20 mouse cellular contexts compared by ENCODE assay signal in genomic region chr8:125584276-125584675, GRCm38 (mm10). TPM values are rescaled to one million over a fixed set of nuclear protein-coding genes. Genes with fewer than 3 reads are reported as not detected.
DNase-seq lines count a peak whose midpoint lies in the region; ATAC-seq lines count a peak whose summit lies in the region.
"Had no signal": no experiment of that assay in that cellular context is flagged by ENCODE, and none has a peak within 500 bp of the region (broad histone marks: within the 10 kb centered on the region; RNA-seq: fewer than 3 reads in every experiment).

No protein-coding gene starts in this region.

- DNase-seq in heart, postnatal 25 days (ENCODE audit: low spot score), result no peak
- DNase-seq in kidney, postnatal 36 days, result no peak
- peak; percentile 8 for DNase-seq in A20 (ENCODE audit: low read depth, low spot score)
- DNase-seq in gastrocnemius, adult 8-10 months (ENCODE audit: low spot score in 2 of 2), result no peak
- DNase-seq in thymus, postnatal 36 days, result no peak
- DNase-seq: adrenal gland, postnatal 10 days; cerebellum, adult 18-20 months; cerebellum, postnatal 14 days; gastrocnemius, postnatal 10 days; kidney, adult 11 months; left cerebral cortex, postnatal 4 days had no signal

- no peak overlapping the region for H3K9ac ChIP-seq in heart, embryonic 16.5 days (ENCODE audit: low read length)
- H3K9ac ChIP-seq in kidney, embryonic 16.5 days (replicated peaks; ENCODE audit: low read length), result no peak overlapping the region
- H3K9ac ChIP-seq in embryonic facial prominence, embryonic 15.5 days, result no peak overlapping the region
- H3K9ac ChIP-seq: forebrain, embryonic 15.5 days; hindbrain, embryonic 15.5 days; kidney, embryonic 15.5 days; stomach, embryonic 15.5 days had no signal

- no peak overlapping the region for H3K4me3 ChIP-seq in heart, embryonic 16.5 days (ENCODE audit: low read length)
- no peak overlapping the region for H3K4me3 ChIP-seq in kidney, embryonic 16.5 days (ENCODE audit: low read length)
- H3K4me3 ChIP-seq in embryonic facial prominence, embryonic 15.5 days (replicated peaks), result no peak overlapping the region
- H3K4me3 ChIP-seq: forebrain, embryonic 15.5 days; hindbrain, embryonic 15.5 days; kidney, embryonic 15.5 days; left cerebral cortex, adult 2 months; stomach, embryonic 15.5 days had no signal

- H3K4me1 ChIP-seq in heart, embryonic 16.5 days (ENCODE audit: control insufficient read depth, insufficient read depth, low read length), result peaks cover 4% of the 10 kb centered on the region; the same call in 1 of the 2 replicates
- no peaks in the 10 kb centered on the region for H3K4me1 ChIP-seq in kidney, embryonic 16.5 days (ENCODE audit: insufficient read depth, low read length)
- no peaks in the 10 kb centered on the region for H3K4me1 ChIP-seq in embryonic facial prominence, embryonic 15.5 days
- H3K4me1 ChIP-seq: forebrain, embryonic 15.5 days; hindbrain, embryonic 15.5 days; stomach, embryonic 15.5 days had no signal

- no peak overlapping the region for H3K27ac ChIP-seq in heart, embryonic 16.5 days (ENCODE audit: low read length)
- no peak overlapping the region for H3K27ac ChIP-seq in kidney, embryonic 16.5 days (ENCODE audit: low read length)
- no peak overlapping the region for H3K27ac ChIP-seq in embryonic facial prominence, embryonic 15.5 days (replicated peaks)
- H3K27ac ChIP-seq: forebrain, embryonic 15.5 days; hindbrain, embryonic 15.5 days; kidney, embryonic 15.5 days; left cerebral cortex, adult 2 months; stomach, embryonic 15.5 days had no signal

- intact Hi-C loops in heart, postnatal 25 days (cut with DNase I), result no loop called here

- 38% methylated on average over 3 of the region's 3 CpGs for WGBS in heart, embryonic 16.5 days
- WGBS in kidney, embryonic 16.5 days, result 64% methylated on average over 3 of the region's 3 CpGs
- 63% methylated on average over 3 of the region's 3 CpGs for WGBS in embryonic facial prominence, embryonic 15.5 days

- H3K9me3 ChIP-seq in heart, embryonic 16.5 days (replicated peaks; ENCODE audit: control insufficient read depth, low read length), result no peaks in the 10 kb centered on the region
- no peaks in the 10 kb centered on the region for H3K9me3 ChIP-seq in kidney, embryonic 16.5 days (ENCODE audit: low read length)
- H3K9me3 ChIP-seq in embryonic facial prominence, embryonic 15.5 days (replicated peaks), result no peaks in the 10 kb centered on the region
- H3K9me3 ChIP-seq: forebrain, embryonic 15.5 days; hindbrain, embryonic 15.5 days; kidney, embryonic 15.5 days; stomach, embryonic 15.5 days had no signal

- H3K36me3 ChIP-seq in heart, embryonic 16.5 days (ENCODE audit: control insufficient read depth, insufficient read depth), result no peaks in the 10 kb centered on the region
- H3K36me3 ChIP-seq in kidney, embryonic 16.5 days (ENCODE audit: insufficient read depth, low read length), result no peaks in the 10 kb centered on the region
- no peaks in the 10 kb centered on the region for H3K36me3 ChIP-seq in embryonic facial prominence, embryonic 15.5 days
- H3K36me3 ChIP-seq: forebrain, embryonic 15.5 days; hindbrain, embryonic 15.5 days; kidney, embryonic 15.5 days; stomach, embryonic 15.5 days had no signal

- ATAC-seq in heart, embryonic 16.5 days (replicated peaks; ENCODE audit: extremely low read depth, insufficient read depth, low FRiP score), result peak; percentile 41; the same call in 1 of the 2 replicates
- peak; percentile 39; the same call in 1 of the 2 replicates for ATAC-seq in kidney, embryonic 16.5 days (ENCODE audit: low FRiP score, low TSS enrichment)
- ATAC-seq in embryonic facial prominence, embryonic 15.5 days (ENCODE audit: insufficient number of reproducible peaks, low FRiP score, low TSS enrichment, low read depth), result 0 out of 2 replicates have a peak, but pooled peaks have one; percentile 47
- ATAC-seq: forebrain, embryonic 15.5 days had no signal

- no peak overlapping the region for H3K4me2 ChIP-seq in heart, embryonic 16.5 days (ENCODE audit: low read depth, low read length)
- H3K4me2 ChIP-seq in kidney, embryonic 16.5 days (replicated peaks; ENCODE audit: low read depth, low read length), result no peak overlapping the region
- H3K4me2 ChIP-seq in embryonic facial prominence, embryonic 15.5 days (replicated peaks), result no peak overlapping the region
- H3K4me2 ChIP-seq: forebrain, embryonic 15.5 days; hindbrain, embryonic 15.5 days; kidney, embryonic 15.5 days; midbrain, embryonic 11.5 days; stomach, embryonic 15.5 days had no signal

- H3K27me3 ChIP-seq in heart, embryonic 16.5 days (ENCODE audit: control insufficient read depth, insufficient read depth, low read length), result no peaks in the 10 kb centered on the region
- no peaks in the 10 kb centered on the region for H3K27me3 ChIP-seq in kidney, embryonic 16.5 days (ENCODE audit: insufficient read depth, low read length)
- no peaks in the 10 kb centered on the region for H3K27me3 ChIP-seq in embryonic facial prominence, embryonic 15.5 days
- H3K27me3 ChIP-seq: forebrain, embryonic 15.5 days; hindbrain, embryonic 15.5 days; kidney, embryonic 15.5 days; stomach, embryonic 15.5 days had no signal

RNA-seq across cellular contexts. Expression of gene Sipa1l2, which starts 14.7 kb away (rescaled TPM):
- 19.9 and 24.4 TPM in 2 replicates for polyA plus RNA-seq in heart, embryonic 16.5 days (2015; fragmentation: Nextera tagmentation; extraction: Ambion mirVana)
- total RNA-seq in heart, postnatal 25 days (2021), result 10 to 100 TPM; 43.7 to 44.8 TPM
- polyA plus RNA-seq in kidney, embryonic 16.5 days (2015; fragmentation: Nextera tagmentation; extraction: Ambion mirVana), result 18.1 and 18.3 TPM in 2 replicates
- 12.6 and 12.8 TPM in 2 replicates for polyA plus RNA-seq in embryonic facial prominence, embryonic 15.5 days (2015; fragmentation: Nextera tagmentation; extraction: Ambion mirVana)
- 1 to 10 TPM; 3.9 to 5.4 (median 4.5) TPM for total RNA-seq in gastrocnemius, adult 8-10 months (2022)
